Mouse (Mus musculus): ENCODE results near the gene Loxl4. TPM values are rescaled to one million over a fixed set of nuclear protein-coding genes. Genes with fewer than 3 reads are reported as not detected.

Gene Loxl4
- total RNA-seq, 2 experiments from 2014 or later = 0.67 to 0.92 TPM

GRCm38 (mm10) chr19:42609716-42610115, 2.9 kb downstream of the Loxl4 start:
- no peak for DNase-seq

GRCm38 (mm10) chr19:42608082-42608481, 4.5 kb downstream of the Loxl4 start:
- DNase-seq = no peak

GRCm38 (mm10) chr19:42602576-42602975, 10.0 kb downstream of the Loxl4 start:
- DNase-seq = no peak

- no peak for DNase-seq
Observed at GRCm38 (mm10) chr19:42602041-42602440, 10.6 kb downstream of the Loxl4 start.

- peak in 1 of 2 experiments; percentile 32 for DNase-seq
Observed at GRCm38 (mm10) chr19:42601445-42601844, 11.2 kb downstream of the Loxl4 start.

- DNase-seq = no peak
Observed at GRCm38 (mm10) chr19:42600591-42600990, 12.0 kb downstream of the Loxl4 start.

- DNase-seq = no peak
Observed at GRCm38 (mm10) chr19:42599891-42600290, 12.7 kb downstream of the Loxl4 start.

- no peak for DNase-seq
Observed at GRCm38 (mm10) chr19:42597896-42598295, 14.7 kb downstream of the Loxl4 start.

- no peak for DNase-seq
Observed at GRCm38 (mm10) chr19:42597286-42597685, 15.3 kb downstream of the Loxl4 start.

GRCm38 (mm10) chr19:42595066-42595465, 17.5 kb downstream of the Loxl4 start:
- DNase-seq = no peak

GRCm38 (mm10) chr19:42593456-42593855, 19.2 kb downstream of the Loxl4 start:
- DNase-seq = no peak

DNA sequence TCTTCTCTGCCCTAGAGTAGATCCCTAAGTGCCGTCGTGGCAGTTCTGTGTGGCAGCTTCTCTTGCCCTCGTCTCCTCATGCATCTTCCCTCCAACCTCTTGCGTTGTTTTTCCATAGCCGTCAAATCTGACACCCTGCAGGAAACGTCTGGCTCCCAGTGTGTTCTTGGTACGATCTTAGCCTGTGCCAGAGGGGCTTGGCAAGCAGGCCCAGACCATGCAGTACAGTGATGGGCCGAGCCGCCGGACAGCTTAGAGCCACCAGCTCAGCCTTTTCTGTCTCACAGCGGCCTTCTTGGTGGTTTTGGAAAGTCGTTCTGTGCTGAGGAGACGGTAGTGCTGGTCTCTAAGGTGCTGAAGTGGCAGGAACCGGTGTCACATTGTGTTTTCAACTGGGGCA, 21.1 kb downstream of the Loxl4 start:
- no peak for DNase-seq

GRCm38 (mm10) chr19:42589246-42589645, 23.4 kb downstream of the Loxl4 start:
- peak in 1 of 2 experiments; percentile 27 for DNase-seq

DNA sequence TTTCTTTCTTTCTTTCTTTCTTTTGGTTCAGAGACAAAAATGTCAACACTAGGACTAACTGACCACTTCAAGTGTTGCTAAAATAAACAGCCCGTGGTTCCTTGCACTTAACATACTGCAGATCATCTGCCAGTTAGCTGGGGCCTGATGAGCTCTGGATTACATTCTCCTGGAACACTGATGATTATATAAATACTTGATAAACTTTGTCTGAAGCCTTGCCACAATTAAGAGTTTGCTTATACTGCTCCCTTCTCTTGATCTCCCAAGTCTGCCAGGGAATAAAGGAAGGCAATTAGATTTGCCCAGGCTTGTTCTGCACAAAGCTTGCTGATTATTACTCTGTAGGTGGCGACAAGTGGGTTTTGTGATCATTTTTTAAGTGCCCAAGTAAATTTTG, 24.9 kb downstream of the Loxl4 start:
- no peak for DNase-seq

- DNase-seq = no peak
Observed at GRCm38 (mm10) chr19:42584188-42584587, 28.4 kb downstream of the Loxl4 start.

- DNase-seq = no peak
Observed at GRCm38 (mm10) chr19:42583677-42584076, 28.9 kb downstream of the Loxl4 start.

DNA sequence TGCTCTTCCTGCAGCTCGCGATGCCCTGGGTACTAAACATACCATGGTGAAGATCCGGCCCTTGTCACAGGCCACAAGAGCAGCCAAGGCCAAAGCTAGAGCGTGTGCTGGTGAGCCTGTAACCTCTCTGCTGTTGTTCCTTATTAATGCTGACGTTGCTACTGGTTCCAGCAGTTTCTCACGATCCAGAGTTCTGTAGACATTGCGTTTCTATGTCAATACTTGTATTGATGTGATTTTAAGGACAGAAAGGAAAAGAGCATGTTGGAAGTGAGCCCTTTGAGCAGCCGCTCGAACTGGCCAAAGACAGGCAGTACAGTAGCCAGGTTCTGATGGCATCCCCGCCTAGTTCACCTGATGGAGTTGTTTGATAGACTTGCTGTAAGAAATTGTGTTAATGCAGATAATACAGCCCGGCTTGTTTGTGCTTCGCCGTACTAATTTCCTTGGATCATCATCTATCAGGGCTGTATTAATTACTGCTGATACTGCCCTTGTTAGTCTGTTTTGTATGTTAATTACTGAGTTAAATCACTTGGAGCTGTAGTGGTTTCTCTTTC, 29.7 kb downstream of the Loxl4 start:
- no peak for DNase-seq

- no peak for DNase-seq
Observed at GRCm38 (mm10) chr19:42580701-42581100, 31.9 kb downstream of the Loxl4 start.

- DNase-seq = no peak
Observed at GRCm38 (mm10) chr19:42578631-42579030, 34.0 kb downstream of the Loxl4 start.

GRCm38 (mm10) chr19:42576856-42577255, 35.8 kb downstream of the Loxl4 start:
- DNase-seq = no peak

- no peak for DNase-seq
Observed at GRCm38 (mm10) chr19:42575317-42575716, 37.3 kb downstream of the Loxl4 start.

DNA sequence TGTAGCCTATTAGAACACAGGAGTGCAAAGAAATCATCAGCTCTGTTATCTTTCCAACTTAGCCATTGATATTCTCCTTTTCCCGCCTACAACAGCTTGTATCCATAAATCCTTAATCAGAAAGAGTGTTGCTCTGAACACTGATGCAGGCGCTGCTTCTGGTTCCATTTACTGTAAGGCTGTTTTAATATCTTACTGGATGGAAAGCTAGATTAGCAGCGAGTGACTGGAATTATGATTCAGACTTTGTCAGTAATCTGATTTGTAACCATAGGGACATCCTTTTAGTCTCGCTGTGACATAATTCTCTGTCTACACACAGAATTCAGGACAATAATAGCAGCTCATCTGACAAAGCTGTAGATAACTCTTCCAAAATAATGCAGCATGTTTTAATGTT, 41.3 kb downstream of the Loxl4 start:
- no peak for DNase-seq

DNA sequence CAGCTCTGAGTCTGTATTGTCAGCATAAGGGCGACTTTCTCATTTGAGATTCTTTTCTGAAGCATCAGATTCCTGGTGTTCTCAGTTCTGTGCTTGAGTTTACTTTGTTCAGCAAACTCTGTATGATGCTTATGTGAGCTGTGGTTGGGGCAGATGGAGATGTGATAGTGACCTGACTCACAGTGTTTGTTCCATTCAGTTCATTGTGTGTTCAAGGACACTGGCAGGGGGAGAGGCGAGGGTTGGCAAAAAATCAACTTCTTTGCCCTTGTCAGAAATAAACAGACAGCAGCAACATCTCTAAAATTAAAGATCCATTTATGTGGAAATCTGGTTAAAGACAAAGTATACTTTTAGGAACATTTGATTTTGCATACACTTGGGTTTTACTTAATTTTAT, 43.5 kb downstream of the Loxl4 start:
- no peak for DNase-seq

- DNase-seq = no peak
Observed at GRCm38 (mm10) chr19:42567020-42567419, 45.6 kb downstream of the Loxl4 start.
